Mouse (Mus musculus) cortical plate, adult 2 months (tissue): ENCODE data around the gene St3gal3.

Source experiments
- CTCF ChIP-seq: fragments of 200-500 bp; IDR thresholded peaks from 2 replicates; pipeline ENCODE4 v1.5.1; 2011; ENCODE audit warnings: mild to moderate bottlenecking, control low read depth, low read length; ENCODE audit not compliant: insufficient read depth; ENCODE audit errors: extremely low read depth
- POLR2A ChIP-seq: fragments of 200-500 bp; IDR thresholded peaks from 2 replicates; pipeline ENCODE4 v1.6.1; 2011; ENCODE audit warnings: mild to moderate bottlenecking, low read length, control low read depth; ENCODE audit not compliant: insufficient read depth; ENCODE audit errors: extremely low read depth

- no peak for TF ChIP-seq POLR2A
- no peak for TF ChIP-seq CTCF
These were observed 239.4 kb downstream of the St3gal3 start for GRCm38 (mm10) chr4:117895339-117895738.
